Mouse (Mus musculus) skeletal muscle tissue, adult 2 months (tissue): ENCODE measurements at regions not wholly inside any gene's neighbourhood (a gene's known extent, or its start where the extent isn't known, plus 50 kb on each side); places are given as distances from the start of the nearest gene placed in this dataset.

Source experiments
- DNase-seq: peaks from one replicate; pipeline ENCODE4 v3.0.0-alpha.2; 2012; ENCODE audit warnings: low read depth, low spot score

GRCm38 (mm10) chr12:21481644-21482043 is 64.2 kb upstream of the Ywhaq start:
- DNase-seq, result peak; percentile 9

DNA sequence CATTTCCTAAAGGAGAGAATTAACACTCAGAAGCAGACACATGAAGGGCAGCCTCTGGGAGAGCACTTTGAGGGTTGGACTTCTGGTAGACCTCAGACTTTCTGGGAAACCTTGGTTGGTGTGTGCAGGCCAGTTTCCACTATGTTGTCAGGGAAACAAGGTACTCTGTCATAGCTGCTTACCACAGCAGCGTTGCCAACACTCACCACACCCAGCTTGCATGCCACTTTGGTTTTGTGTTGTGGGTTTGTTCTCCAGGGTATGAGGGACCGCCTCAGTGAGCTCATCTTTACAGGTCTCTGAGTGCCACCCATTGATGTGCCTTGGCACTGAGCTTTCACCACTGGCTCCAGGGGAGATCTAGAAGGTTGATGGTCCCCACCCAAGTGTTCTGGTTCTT is 62.8 kb upstream of the Ywhaq start:
- DNase-seq, result no peak

DNA sequence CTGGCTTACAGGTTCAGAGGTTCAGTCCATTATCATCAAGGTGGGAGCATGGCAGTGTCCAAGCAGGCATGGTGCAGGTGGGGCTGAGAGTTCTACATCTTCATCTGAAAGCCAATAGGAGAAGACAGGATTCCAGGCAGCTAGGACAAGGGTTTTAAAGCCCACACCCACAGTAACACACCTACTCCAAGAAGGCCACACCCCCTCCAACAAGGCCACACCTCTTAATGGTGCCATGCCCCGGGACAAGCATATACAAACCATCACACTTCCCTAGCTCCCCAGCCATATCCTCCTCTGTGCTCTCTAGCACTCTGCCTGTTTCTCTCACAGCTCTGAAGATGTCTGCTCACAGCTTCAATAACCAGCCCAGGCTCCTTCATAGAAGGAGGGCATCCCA is 61.8 kb upstream of the Ywhaq start:
- DNase-seq, result no peak

GRCm38 (mm10) chr12:21476516-21476915 is 59.1 kb upstream of the Ywhaq start:
- no peak for DNase-seq

GRCm38 (mm10) chr12:21472951-21473710 is 55.7 kb upstream of the Ywhaq start:
- DNase-seq, result no peak

- DNase-seq, result peak; percentile 90
Measured at GRCm38 (mm10) chr12:21472487-21472886, 55.0 kb upstream of the Ywhaq start.

GRCm38 (mm10) chr12:21471986-21472385 is 54.5 kb upstream of the Ywhaq start:
- no peak for DNase-seq

DNA sequence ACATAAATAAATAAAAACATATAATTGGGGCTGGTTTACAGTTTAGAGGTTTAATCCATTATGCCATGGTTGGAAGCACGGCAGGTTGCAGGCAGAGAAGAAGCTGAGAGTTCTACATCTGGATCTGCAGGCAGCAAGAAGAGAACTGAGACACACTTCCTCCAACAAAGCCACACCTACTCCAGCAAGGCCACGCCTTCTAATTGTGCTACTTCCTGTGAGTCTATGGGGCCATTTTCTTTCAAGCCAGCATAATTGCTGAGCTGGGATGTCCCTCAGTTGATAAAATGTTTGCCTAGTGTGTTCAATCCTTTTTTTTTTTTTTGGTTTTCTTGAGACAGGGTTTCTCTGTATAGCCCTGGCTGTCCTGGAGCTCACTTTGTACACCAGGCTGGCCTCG is 52.8 kb upstream of the Ywhaq start:
- DNase-seq, result no peak
